Mouse (Mus musculus) heart, postnatal 25 days (tissue): ENCODE measurements around the gene Gm21209. TPM values are rescaled to one million over a fixed set of nuclear protein-coding genes. Genes with fewer than 3 reads are reported as not detected.
"Not testable (repeated sequence)": the region's sequence is repeated elsewhere in the genome, so short reads cannot be mapped to it uniquely, and the experiment has no call there.

ENCODE experiments used
- DNase-seq: peaks from one replicate; pipeline ENCODE4 v3.0.0; 2022; ENCODE audit warnings: low spot score
- intact Hi-C: fragments of 180-260 bp; cut with DNase I; formaldehyde crosslinking; loops from one replicate; pipeline ENCODE4 v1.15.1; 2025
- total RNA-seq, 2 experiments: library from RNA; stranded (reverse); gene quantifications; 2 replicates each; pipeline ENCODE4 v1.2.3; 2021

Gene Gm21209
- not detected for total RNA-seq

DNA sequence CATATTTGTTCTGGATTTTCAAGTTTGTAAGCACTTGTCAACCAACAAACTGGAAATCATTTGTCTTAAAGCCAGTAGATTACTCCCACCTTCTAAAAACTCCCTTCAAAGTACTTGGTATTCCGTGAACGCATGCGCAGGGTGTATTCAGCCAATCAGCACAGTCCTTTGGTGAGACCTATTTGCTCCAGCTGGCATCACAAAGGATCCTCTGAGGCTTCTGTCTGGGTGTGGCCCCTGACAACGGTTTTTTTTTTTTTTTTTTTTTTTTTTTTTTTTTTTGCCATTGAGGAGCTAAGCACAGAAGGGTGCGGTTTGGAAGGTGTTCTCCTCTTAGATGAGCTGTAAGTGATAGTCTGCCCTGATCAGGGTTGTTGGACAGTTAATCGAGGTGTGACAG lies at the start of gene Gm21209:
Gm21209 (plus strand) TSS at position 301 of the 400 bp plus-strand sequence.
- intact Hi-C loops, DNase-seq: not testable (repeated sequence)
